Mouse (Mus musculus) kidney, embryonic 14.5 days (tissue): ENCODE results near the gene Zfp273. TPM values are rescaled to one million over a fixed set of nuclear protein-coding genes. Genes with fewer than 3 reads are reported as not detected.
A peak's percentile ranks its signal among the peaks of the same experiment; 100 is the strongest.
"Not testable (repeated sequence)": the region's sequence is repeated elsewhere in the genome, so short reads cannot be mapped to it uniquely, and the experiment has no call there.

Experiments used
- ATAC-seq: fragments of 200-750 bp; cut with Nextera tagmentation; 2 replicates; pipeline ENCODE4 v1.8.0; 2017; ENCODE audit warnings: moderate number of reproducible peaks, mild to moderate bottlenecking, moderate TSS enrichment, moderate library complexity; ENCODE audit not compliant: low FRiP score, low TSS enrichment
- H3K27ac ChIP-seq: fragments of 300-500 bp; sonication (generic); 2 replicates; pipeline ENCODE4 v1.5.1; 2014; ENCODE audit warnings: low read depth, mild to moderate bottlenecking, low read length, moderate library complexity, mixed read lengths
- H3K27me3 ChIP-seq: fragments of 300-500 bp; sonication (generic); 2 replicates; pipeline ENCODE4 v1.6.1; 2014; ENCODE audit warnings: mild to moderate bottlenecking, low read length; ENCODE audit not compliant: control insufficient read depth, insufficient read depth
- H3K36me3 ChIP-seq: fragments of 300-500 bp; sonication (generic); 2 replicates; pipeline ENCODE4 v1.6.1; 2014; ENCODE audit warnings: low read length, mixed read lengths; ENCODE audit not compliant: control insufficient read depth, insufficient read depth
- H3K4me1 ChIP-seq: fragments of 300-500 bp; sonication (generic); 2 replicates; pipeline ENCODE4 v1.6.1; 2014; ENCODE audit warnings: low read length, mixed read lengths; ENCODE audit not compliant: control insufficient read depth, insufficient read depth
- H3K4me2 ChIP-seq: fragments of 300-500 bp; sonication (generic); replicated peaks from 2 replicates; pipeline ENCODE4 v1.6.1; 2014; ENCODE audit warnings: low read depth, mild to moderate bottlenecking, low read length
- H3K4me3 ChIP-seq: fragments of 300-500 bp; sonication (generic); 2 replicates; pipeline ENCODE4 v1.5.1; 2014; ENCODE audit warnings: mild to moderate bottlenecking, low read length
- H3K9ac ChIP-seq: fragments of 300-500 bp; sonication (generic); 2 replicates; pipeline ENCODE4 v1.6.1; 2014; ENCODE audit warnings: low read depth, mild to moderate bottlenecking, low read length, moderate library complexity
- H3K9me3 ChIP-seq: fragments of 300-500 bp; sonication (generic); 2 replicates; pipeline ENCODE4 v1.6.1; 2016; ENCODE audit warnings: low read length; ENCODE audit not compliant: control insufficient read depth
- WGBS: fragments of 180-500 bp; shearing (Covaris S2); extraction: QIAGEN DNeasy Blood & Tissue Kit; methylation state at CpG from one replicate; pipeline ENCODE4 v1.1.7; 2014; 5-methylcytosine and 5-hydroxymethylcytosine counted together
- polyA plus RNA-seq: library from polyadenylated mRNA; unstranded; fragments of >200 nt; fragmentation: Nextera tagmentation; extraction: Ambion mirVana; gene quantifications from 2 replicates; pipeline ENCODE4 v1.2.1, GENCODE M21; 2014

Zfp273 gene
- polyA plus RNA-seq, 1 experiment from 2014 or later = 7.3 TPM

DNA sequence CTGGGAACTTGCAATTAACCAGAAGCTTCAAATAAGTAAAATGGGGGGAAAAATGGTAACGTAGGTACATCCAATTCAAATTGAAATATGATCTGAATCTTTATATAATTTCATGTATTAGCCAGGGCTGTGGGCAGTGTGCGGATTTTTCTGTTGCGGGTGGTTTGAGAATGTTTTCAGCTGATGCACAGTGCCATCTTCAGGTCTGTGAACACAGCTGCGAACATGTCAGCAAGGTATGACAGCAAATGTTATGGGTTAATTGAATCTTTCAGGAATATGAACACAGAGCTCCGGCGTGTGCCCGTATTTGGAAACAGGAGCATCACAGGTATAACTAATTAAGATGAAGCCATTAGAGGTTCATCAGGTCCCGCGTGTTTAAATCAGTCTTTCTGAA is 49.0 kb downstream of the Zfp273 start:
- ATAC-seq = no peak
- whole genome bisulfite sequencing = 84% methylated on average over 9 of the region's 9 CpGs

DNA sequence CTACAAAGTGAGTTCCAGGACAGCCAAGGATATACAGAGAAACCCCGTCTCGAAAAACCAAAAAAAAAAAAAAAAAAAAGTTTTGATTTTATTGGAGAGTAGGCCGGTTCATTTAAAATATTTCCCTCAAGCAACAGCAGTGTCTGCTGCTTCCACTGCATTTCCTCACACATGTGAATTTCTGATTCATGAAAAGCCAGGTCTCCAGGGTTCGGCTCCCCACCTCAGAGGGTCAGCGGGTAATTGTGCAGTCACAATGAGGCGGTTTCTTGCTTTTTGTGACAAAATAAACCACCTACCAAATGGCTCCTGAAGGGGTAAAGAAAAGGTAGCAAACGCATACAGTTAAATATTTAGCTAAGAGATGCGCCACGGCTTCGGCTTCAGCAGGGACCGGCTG is 49.5 kb downstream of the Zfp273 start, which contains the start of gene BC048507:
Gene BC048507 (plus strand): TSS at position 301 of the 400 bp plus-strand sequence.
- Histone ChIP-seq H3K9me3 (0 out of 2 replicates have a peak, but pooled peaks cover 4% of the 10 kb centered on the region), H3K4me3 (no peak within 1 kb of the TSS), H3K4me2 (no peak within 1 kb of the TSS), H3K27ac (no peak within 1 kb of the TSS), H3K4me1 (no peaks in the 10 kb centered on the region), H3K36me3 (no peaks in the 10 kb centered on the region), H3K27me3 (no peaks in the 10 kb centered on the region), H3K9ac (no peak within 1 kb of the TSS)
- WGBS = 89% methylated on average over 11 of the region's 11 CpGs
- no peak for ATAC-seq

More for the DNA sequence above, 49.0 kb downstream of the Zfp273 start:
- Histone ChIP-seq H3K4me3 (no peak overlapping the region), H3K4me2 (no peak overlapping the region), H3K4me1 (no peaks in the 10 kb centered on the region), H3K27ac (no peak overlapping the region), H3K9ac (no peak overlapping the region), H3K9me3 (0 out of 2 replicates have a peak, but pooled peaks cover 4% of the 10 kb centered on the region), H3K27me3 (no peaks in the 10 kb centered on the region), H3K36me3 (no peaks in the 10 kb centered on the region)

DNA sequence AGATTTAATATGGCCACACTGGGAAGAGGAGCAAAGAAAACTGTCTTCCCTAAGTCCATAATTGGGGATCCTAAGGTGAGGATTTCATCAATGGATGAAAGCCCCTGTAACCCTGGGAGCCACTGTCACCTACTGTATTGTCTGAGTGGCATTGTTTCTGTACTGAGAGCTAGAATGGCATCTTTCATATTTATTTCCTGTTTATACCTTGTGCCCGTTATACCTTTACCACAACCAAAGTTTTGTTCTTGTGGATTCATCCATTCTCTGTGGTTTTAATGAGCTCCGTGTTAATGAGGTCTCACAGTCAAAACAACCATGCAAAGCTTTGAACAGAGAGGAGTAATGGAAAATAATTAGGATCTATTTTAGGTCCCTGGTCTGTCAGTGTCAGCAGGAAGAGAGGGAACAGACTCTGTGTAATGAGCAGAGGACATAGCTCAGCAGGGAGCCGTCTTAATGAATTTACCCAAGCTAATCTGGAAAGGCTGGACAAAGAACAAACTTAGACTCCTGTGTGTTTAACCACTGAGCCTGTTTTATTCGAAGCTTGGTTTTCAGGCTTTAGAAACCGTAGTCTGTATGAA is 51.3 kb downstream of the Zfp273 start:
- Histone ChIP-seq H3K4me3 (no peak overlapping the region), H3K9ac (no peak overlapping the region), H3K36me3 (no peaks in the 10 kb centered on the region), H3K27me3 (no peaks in the 10 kb centered on the region), H3K9me3 (0 out of 2 replicates have a peak, but pooled peaks cover 4% of the 10 kb centered on the region), H3K27ac (no peak overlapping the region), H3K4me2 (no peak overlapping the region), H3K4me1 (no peaks in the 10 kb centered on the region)
- WGBS = 77% methylated on average over 5 of the region's 5 CpGs
- no peak for ATAC-seq

DNA sequence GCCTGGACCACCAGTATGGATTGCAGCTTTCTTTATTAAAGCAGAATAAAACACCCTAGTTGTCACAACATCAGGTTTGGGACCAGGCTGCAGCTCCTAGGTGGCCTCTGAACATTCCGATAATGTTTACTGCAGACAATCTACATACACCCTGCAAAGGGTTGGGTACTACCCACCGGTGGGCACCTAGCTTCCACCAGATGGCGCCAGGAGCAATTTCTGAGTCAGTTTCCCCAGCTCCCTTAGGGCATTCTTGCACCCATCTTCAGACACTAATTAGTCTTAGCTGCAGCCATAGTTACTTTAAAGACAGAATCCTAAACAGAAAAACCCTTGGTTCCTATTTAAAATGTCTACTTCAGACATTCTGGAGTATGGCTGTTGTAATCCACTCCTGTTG is 54.4 kb downstream of the Zfp273 start:
- no peak overlapping the region for H3K9ac ChIP-seq
- H3K27ac ChIP-seq = no peak overlapping the region
- ATAC-seq = no peak
- no peaks in the 10 kb centered on the region for H3K36me3 ChIP-seq
- no peak overlapping the region for H3K4me3 ChIP-seq
- no peaks in the 10 kb centered on the region for H3K4me1 ChIP-seq
- 27% methylated on average over 3 of the region's 3 CpGs for WGBS
- H3K9me3 ChIP-seq = 0 out of 2 replicates have a peak, but pooled peaks cover 4% of the 10 kb centered on the region
- H3K27me3 ChIP-seq = no peaks in the 10 kb centered on the region
- no peak overlapping the region for H3K4me2 ChIP-seq

DNA sequence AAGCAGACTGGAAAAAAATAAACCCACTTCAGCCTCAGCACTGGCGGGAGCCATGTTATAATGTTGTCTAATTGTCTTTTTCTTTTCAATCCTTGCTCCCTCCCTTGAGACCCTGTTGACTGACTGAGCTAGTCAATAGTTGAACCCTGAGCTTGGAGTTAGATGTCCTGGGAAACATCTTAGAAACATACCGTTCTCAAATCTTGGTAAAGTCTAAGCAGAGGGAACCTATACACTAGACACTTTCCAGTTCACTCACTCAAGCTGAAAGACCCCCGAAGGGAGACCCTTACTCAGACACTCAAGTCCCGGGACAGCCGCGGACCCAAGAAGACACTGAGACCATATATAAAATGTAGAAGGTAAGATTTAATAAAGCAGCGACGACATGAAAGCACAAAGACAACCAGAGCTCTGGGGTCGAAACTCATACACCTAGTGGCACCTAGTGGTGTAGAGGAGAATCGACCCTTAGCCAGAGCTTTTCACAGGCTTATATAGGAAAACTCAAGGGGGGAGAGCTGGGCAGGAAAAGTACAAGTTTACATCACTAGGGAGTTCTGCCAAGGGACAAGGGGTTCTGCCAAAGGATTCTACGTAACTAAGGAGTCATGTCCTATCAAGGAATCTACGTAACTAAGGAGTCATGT is 62.6 kb downstream of the Zfp273 start:
- 39% methylated on average over 7 of the region's 12 CpGs for WGBS
- H3K9ac ChIP-seq, H3K4me3 ChIP-seq, H3K4me1 ChIP-seq, H3K4me2 ChIP-seq, H3K27ac ChIP-seq, H3K9me3 ChIP-seq, H3K27me3 ChIP-seq, H3K36me3 ChIP-seq: not testable (repeated sequence)
- peak; percentile 49; the same call in 1 of the 2 replicates for ATAC-seq

Other genes starting within 250 kb of the Zfp273 start
- gene Zfp729b, start 204.0 kb upstream of the Zfp273 start, polyA plus RNA-seq = 4.5 and 5.0 TPM in 2 replicates
- gene Gm49345, start 176.0 kb upstream of the Zfp273 start, polyA plus RNA-seq = not detected in 2 replicates
- 3.6 and 5.7 TPM in 2 replicates for gene Zfp729a, start 175.9 kb upstream of the Zfp273 start, polyA plus RNA-seq
- 9.6 and 11.2 TPM in 2 replicates for gene Zfp738, start 126.7 kb upstream of the Zfp273 start, polyA plus RNA-seq
- 4.3 and 5.6 TPM in 2 replicates for gene Zfp65, start 84.6 kb upstream of the Zfp273 start, polyA plus RNA-seq
- gene Zfp85, start 58.5 kb upstream of the Zfp273 start, polyA plus RNA-seq = 7.1 and 7.6 TPM in 2 replicates
- gene Zfp493, start 34.0 kb upstream of the Zfp273 start, polyA plus RNA-seq = 2.2 and 3.7 TPM in 2 replicates
- 2.6 and 2.7 TPM in 2 replicates for gene Gm10037, start 17.4 kb downstream of the Zfp273 start, polyA plus RNA-seq
- not detected in 2 replicates for gene BC048507, start 49.6 kb downstream of the Zfp273 start, polyA plus RNA-seq